Mouse (Mus musculus): Measurements from ENCODE around the gene Cbr4.

The Cbr4 gene

GRCm38 (mm10) chr8:61552221-61552620 lies 64.7 kb downstream of the Cbr4 start:
- DNase-seq, result no peak

- no peak for DNase-seq
Observed at GRCm38 (mm10) chr8:61552755-61553402, 65.3 kb downstream of the Cbr4 start.

DNA sequence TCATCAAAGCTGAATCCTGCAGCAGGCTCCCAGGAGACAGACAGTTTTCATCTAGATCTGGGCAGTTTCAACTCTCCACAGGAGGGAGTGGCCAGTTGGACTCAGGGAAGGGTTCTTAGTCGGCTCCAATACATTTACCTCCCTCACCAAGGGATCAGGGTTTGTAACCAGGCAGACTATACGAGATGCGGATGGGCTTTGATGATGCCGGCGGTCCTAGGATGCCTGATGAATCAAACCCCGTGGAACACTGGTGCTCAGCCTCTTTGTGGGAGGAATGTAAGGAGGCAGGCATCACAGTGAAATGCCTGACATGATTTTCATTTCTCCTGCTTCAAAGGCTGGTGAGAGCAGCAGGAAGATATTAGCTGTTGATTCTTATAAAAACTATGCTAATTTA lies 67.8 kb downstream of the Cbr4 start:
- DNase-seq, result no peak

DNA sequence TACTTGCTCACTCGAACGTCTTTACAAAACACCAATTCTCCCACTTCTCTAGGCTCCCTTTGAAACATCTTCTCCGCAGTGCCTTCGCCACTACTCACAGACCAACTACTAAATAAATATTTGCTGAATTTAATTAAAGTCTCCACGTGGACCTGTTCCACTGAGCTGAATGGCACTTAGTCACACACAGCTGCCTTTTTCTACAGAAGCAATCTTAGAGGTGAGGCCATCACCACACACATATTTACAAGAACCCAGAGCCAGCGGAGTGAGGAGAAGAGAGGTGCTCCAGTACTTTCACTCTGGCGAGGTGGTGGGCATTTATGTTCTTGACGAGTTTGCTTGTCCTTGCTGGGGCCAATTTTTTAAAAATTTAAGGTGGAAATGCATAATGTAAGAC lies 68.7 kb downstream of the Cbr4 start:
- no peak for DNase-seq

Data from lung, adult 18-20 months (tissue).